Mouse (Mus musculus): ENCODE results near the gene Rph3a.

- no peak for TF ChIP-seq EP300 (IDR thresholded peaks at IDR 0.05; ENCODE audit: low read depth in 1 of 2, low read length in 2 of 2)
- no peak for TF ChIP-seq RAD21 (IDR thresholded peaks at IDR 0.05; ENCODE audit: low read depth, low read length)
- no peak for TF ChIP-seq POLR2AphosphoS2 (IDR thresholded peaks at IDR 0.05; ENCODE audit: low read length)
- TF ChIP-seq CTCF (IDR thresholded peaks at IDR 0.05 in 2 of 3, conservative IDR thresholded peaks at IDR 0.05 in 1 of 3; ENCODE audit: control insufficient read depth in 1 of 3, insufficient read depth in 1 of 3, low read depth in 2 of 3, low read length in 3 of 3, poor library complexity in 1 of 3, severe bottlenecking in 1 of 3): no peak
- TF ChIP-seq E2F4 (IDR thresholded peaks at IDR 0.05; ENCODE audit: borderline replicate concordance, low read depth, low read length): no peak
- TF ChIP-seq HCFC1 (IDR thresholded peaks at IDR 0.05; ENCODE audit: low read depth, low read length): no peak
- TF ChIP-seq POLR2A (IDR thresholded peaks at IDR 0.05; ENCODE audit: control insufficient read depth in 1 of 2, insufficient read depth in 1 of 2, low read depth in 1 of 2, low read length in 2 of 2, poor library complexity in 1 of 2): no peak
- TF ChIP-seq GATA1 (IDR thresholded peaks at IDR 0.05; ENCODE audit: low read depth, low read length): no peak
- no peak for TF ChIP-seq NELFE (IDR thresholded peaks at IDR 0.05; ENCODE audit: low read depth, low read length)
- no peak for TF ChIP-seq MEF2A (IDR thresholded peaks at IDR 0.05; ENCODE audit: extremely low read depth, insufficient replicate concordance, low read depth, low read length, poor library complexity, severe bottlenecking)
- TF ChIP-seq ELF1 (IDR thresholded peaks at IDR 0.05; ENCODE audit: low read depth, low read length): no peak
Measured at GRCm38 (mm10) chr5:121008411-121009239, 1.3 kb downstream of the Rph3a start.

All from MEL (cell line).